Mouse (Mus musculus): Measurements from ENCODE around the gene Tmem253. TPM values are rescaled to one million over a fixed set of nuclear protein-coding genes. Genes with fewer than 3 reads are reported as not detected.

Gene Tmem253
- polyA plus RNA-seq, 1 experiment from 2014 or later, result 0.59 TPM

DNA sequence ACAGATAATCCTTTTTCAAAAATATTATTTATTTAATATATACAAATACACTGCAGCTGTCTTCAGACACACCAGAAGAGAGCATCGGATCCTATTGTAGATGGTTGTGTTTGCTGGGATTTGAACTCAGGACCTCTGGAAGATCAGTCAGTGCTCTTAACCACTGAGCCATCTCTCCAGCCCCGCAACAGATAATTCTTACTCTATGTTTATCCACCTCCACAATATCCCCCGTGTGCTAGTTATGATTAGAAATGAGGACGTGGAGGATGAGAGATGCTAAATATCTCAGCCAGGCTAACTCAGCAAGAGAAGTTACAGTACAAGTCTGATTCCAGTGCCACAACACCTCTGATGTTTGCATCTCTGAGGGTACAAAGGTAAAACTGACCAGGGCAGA, 21.0 kb upstream of the Tmem253 start:
- Histone ChIP-seq H3K27ac (no peak overlapping the region), H3K4me1 (peaks cover 4% of the 10 kb centered on the region), H3K4me3 (no peak overlapping the region), H3K9ac (no peak overlapping the region), H3K4me2 (replicated peaks) (no peak overlapping the region), H3K36me3 (peaks cover 92% of the 10 kb centered on the region), H3K27me3 (no peaks in the 10 kb centered on the region), H3K9me3 (replicated peaks) (no peaks in the 10 kb centered on the region)
- WGBS, result 85% methylated on average over 4 of the region's 4 CpGs
- no peak for ATAC-seq (ENCODE audit: low FRiP score)

DNA sequence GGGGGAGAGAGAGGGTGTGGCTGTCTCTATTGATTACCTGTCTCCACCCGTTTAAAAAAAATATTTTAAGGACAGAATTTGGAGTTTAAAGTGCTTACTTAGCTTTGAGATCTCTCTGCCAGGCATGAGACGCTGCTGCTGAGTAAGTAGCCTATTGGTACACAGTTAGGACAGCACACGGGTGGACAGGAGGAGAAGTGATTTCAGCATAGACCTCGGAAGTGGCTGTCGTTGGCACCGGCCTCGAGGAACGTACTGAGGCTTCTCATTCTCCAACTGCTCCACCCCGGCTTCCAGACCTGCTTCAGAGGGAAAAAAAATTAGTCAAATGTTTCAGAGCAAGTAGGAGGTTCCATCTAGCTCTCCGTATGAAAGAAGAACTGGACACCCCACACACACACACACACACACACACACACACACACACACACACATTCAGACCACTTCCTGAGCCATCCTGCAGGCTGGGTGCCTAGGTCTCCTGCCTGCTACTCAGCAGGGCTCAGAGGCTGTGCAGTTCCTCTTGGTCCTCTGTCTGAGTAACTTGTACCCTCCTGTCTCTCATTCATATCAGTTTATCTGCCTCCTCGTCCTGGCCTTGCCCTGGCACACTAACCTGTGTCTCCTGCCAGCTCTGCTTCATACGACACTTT, 20.1 kb upstream of the Tmem253 start:
- Histone ChIP-seq H3K36me3 (peaks cover 92% of the 10 kb centered on the region), H3K4me2 (replicated peaks) (no peak overlapping the region), H3K4me3 (no peak overlapping the region), H3K9ac (no peak overlapping the region), H3K27ac (no peak overlapping the region), H3K4me1 (no peaks in the 10 kb centered on the region), H3K27me3 (no peaks in the 10 kb centered on the region), H3K9me3 (replicated peaks) (no peaks in the 10 kb centered on the region)
- 87% methylated on average over 12 of the region's 12 CpGs for WGBS
- ATAC-seq (ENCODE audit: low FRiP score), result no peak

DNA sequence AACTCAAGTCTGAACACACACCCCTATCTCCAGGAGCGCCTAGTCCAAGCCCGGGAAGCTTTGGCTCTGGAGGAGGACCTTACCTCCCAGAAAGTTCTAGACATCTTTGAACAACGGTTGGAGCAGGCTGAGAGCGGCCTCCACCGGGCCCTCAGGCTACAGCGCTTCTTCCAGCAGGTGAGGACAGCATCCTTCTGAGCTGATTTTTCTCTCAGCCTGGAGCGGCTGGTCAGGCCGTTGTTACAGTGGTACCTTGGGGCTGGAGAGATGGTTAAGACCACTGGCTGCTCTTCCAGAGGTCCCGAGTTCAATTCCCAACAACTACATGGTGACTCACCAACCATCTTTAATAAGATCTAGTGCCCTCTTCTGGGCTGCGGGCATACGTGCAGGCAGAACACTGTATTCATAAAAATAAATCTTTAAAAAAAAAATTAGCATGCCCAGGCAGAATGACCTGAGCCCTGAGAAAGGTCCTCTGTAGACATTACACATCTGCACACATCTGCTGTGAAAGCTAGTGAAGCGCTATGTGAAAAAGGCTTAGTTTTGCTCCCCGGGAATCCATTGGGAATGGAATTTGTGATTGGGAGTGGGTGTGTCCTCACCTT, 19.1 kb upstream of the Tmem253 start:
- no peak overlapping the region for H3K4me2 ChIP-seq (replicated peaks)
- H3K4me3 ChIP-seq, result no peak overlapping the region
- H3K36me3 ChIP-seq, result peaks cover 90% of the 10 kb centered on the region
- ATAC-seq (ENCODE audit: low FRiP score), result no peak
- 92% methylated on average over 13 of the region's 13 CpGs for WGBS
- H3K4me1 ChIP-seq, result no peaks in the 10 kb centered on the region
- H3K27ac ChIP-seq, result no peak overlapping the region
- no peaks in the 10 kb centered on the region for H3K27me3 ChIP-seq
- no peak overlapping the region for H3K9ac ChIP-seq
- no peaks in the 10 kb centered on the region for H3K9me3 ChIP-seq (replicated peaks)

DNA sequence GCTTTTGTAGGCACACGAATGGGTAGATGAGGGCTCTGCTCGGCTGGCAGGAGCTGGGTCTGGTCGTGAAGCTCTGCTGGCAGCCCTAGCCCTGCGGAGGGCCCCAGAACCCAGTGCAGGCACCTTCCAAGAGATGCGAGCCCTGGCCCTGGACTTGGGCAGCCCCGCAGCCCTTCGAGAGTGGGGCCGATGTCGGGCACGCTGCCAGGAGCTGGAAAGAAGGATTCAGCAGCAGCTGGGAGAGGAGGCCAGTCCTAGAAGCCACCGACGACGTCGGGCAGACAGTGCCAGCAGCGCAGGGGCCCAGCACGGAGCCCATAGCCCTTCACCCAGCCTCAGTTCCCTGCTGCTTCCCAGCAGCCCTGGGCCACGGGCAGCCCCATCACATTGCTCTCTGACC, 18.6 kb upstream of the Tmem253 start:
- Histone ChIP-seq H3K9ac (no peak overlapping the region), H3K4me1 (no peaks in the 10 kb centered on the region), H3K4me2 (replicated peaks) (no peak overlapping the region), H3K27me3 (no peaks in the 10 kb centered on the region), H3K4me3 (no peak overlapping the region), H3K9me3 (replicated peaks) (no peaks in the 10 kb centered on the region), H3K27ac (no peak overlapping the region), H3K36me3 (peaks cover 86% of the 10 kb centered on the region)
- WGBS, result 74% methylated on average over 17 of the region's 17 CpGs
- ATAC-seq (ENCODE audit: low FRiP score), result no peak

DNA sequence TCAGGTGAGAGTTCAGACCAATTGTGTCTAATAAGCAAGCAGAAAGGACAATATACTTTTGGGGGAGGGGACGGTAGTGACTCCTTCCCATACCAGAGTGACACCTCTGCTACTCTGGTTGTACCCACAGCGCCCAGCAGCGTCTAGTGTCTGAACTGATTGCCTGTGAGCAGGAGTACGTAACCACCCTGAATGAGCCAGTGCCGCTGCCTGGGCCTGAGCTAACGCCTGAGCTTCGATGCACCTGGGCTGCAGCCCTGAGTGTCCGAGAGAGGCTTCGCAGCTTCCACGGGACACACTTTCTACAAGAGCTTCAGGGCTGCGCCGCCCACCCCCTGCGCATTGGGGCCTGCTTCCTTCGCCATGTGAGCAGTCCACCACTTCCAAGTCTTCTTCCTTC, 18.0 kb upstream of the Tmem253 start:
- H3K9ac ChIP-seq, result no peak overlapping the region
- no peak overlapping the region for H3K4me3 ChIP-seq
- no peaks in the 10 kb centered on the region for H3K9me3 ChIP-seq (replicated peaks)
- H3K4me1 ChIP-seq, result no peaks in the 10 kb centered on the region
- WGBS, result 92% methylated on average over 14 of the region's 14 CpGs
- H3K27me3 ChIP-seq, result no peaks in the 10 kb centered on the region
- no peak for ATAC-seq (ENCODE audit: low FRiP score)
- no peak overlapping the region for H3K4me2 ChIP-seq (replicated peaks)
- no peak overlapping the region for H3K27ac ChIP-seq
- peaks cover 86% of the 10 kb centered on the region for H3K36me3 ChIP-seq

DNA sequence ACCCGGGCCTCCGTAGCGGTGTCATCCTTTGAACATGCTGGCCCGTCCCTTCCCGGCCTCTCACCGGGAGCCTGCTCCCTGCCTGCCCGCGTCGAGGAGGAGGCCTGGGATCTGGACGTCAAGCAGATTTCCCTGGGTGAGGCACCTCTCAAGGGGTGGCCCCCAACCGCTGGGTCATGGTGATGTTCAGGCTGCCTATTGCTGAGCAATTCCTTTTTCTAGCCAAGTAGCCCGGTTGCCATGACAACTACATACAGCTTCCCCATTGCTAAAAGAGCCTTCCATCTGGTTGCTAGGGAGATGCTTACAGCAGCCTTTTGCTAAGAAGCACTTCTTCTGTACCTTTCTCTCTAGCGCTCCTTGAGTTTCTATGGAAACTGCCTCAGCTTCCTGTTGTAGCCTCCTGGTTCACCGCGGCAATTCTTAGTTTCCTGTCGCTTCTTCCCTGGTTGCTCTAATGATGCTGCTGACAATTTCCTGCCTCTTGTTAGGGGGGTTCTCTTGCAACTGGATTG, 11.4 kb upstream of the Tmem253 start:
- peaks cover 47% of the 10 kb centered on the region for H3K4me1 ChIP-seq
- H3K9ac ChIP-seq, result 0 out of 2 replicates have a peak overlapping the region, but pooled peaks have one; percentile 29

DNA sequence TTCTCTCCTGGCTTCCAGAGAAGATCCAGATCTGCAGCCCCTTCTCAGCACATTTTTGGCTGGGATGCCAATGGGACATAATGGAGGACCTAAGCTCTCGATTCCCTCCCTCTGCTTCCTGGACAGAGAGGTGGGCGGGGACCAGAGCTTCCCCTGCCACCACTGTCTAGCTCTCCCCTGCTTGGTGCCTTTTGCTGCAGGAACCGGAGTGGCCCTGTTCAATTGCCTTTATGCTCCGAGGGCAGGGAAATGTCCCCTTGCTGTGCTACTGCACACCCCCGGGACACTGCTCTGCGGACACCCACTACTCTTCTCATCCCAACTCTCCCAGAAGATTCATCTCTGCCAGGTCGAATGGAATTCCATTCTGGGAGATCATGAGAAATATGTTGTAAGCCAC, 10.3 kb upstream of the Tmem253 start:
- no peaks in the 10 kb centered on the region for H3K27me3 ChIP-seq
- WGBS, result 67% methylated on average over 7 of the region's 7 CpGs
- H3K9ac ChIP-seq, result no peak overlapping the region
- peak overlapping the region; percentile 83 for H3K27ac ChIP-seq
- H3K36me3 ChIP-seq, result peaks cover 73% of the 10 kb centered on the region
- no peaks in the 10 kb centered on the region for H3K9me3 ChIP-seq (replicated peaks)
- H3K4me2 ChIP-seq (replicated peaks), result no peak overlapping the region
- peaks cover 58% of the 10 kb centered on the region for H3K4me1 ChIP-seq
- H3K4me3 ChIP-seq, result no peak overlapping the region
- ATAC-seq (ENCODE audit: low FRiP score), result no peak

More for the DNA sequence above, 11.4 kb upstream of the Tmem253 start:
- WGBS, result 17% methylated on average over 16 of the region's 16 CpGs
- peak overlapping the region; percentile 43 for H3K4me2 ChIP-seq (replicated peaks)
- H3K27me3 ChIP-seq, result no peaks in the 10 kb centered on the region
- H3K4me3 ChIP-seq, result peak overlapping the region; percentile 7; the same call in 1 of the 2 replicates
- peak; percentile 77 for ATAC-seq (ENCODE audit: low FRiP score)
- peaks cover 77% of the 10 kb centered on the region for H3K36me3 ChIP-seq
- peak overlapping the region; percentile 83 for H3K27ac ChIP-seq
- no peaks in the 10 kb centered on the region for H3K9me3 ChIP-seq (replicated peaks)

DNA sequence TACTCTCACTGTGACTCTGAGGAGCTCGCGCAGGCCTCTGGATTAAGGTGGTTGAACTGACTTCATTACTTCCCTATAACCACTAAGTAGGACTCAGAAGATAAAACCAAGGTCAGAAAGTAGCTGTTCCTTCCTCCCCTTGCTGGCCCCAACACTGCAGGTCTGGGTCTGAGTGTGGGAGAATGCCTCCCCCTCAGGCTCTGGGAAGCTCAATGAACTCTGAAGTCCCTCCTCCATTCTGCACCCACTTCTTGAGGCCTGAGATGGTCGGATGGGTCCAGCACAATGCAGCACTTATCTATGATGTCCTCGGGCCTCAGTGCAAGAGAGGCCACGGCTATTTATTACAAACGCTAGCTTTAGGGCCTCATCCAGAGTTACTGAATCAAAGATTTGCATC, 9.8 kb upstream of the Tmem253 start:
- H3K27me3 ChIP-seq, result no peaks in the 10 kb centered on the region
- WGBS, result 83% methylated on average over 6 of the region's 6 CpGs
- H3K9me3 ChIP-seq (replicated peaks), result no peaks in the 10 kb centered on the region
- H3K4me2 ChIP-seq (replicated peaks), result no peak overlapping the region
- peaks cover 68% of the 10 kb centered on the region for H3K36me3 ChIP-seq
- no peak for ATAC-seq (ENCODE audit: low FRiP score)
- H3K4me3 ChIP-seq, result no peak overlapping the region
- peaks cover 60% of the 10 kb centered on the region for H3K4me1 ChIP-seq
- H3K9ac ChIP-seq, result no peak overlapping the region
- 0 out of 2 replicates have a peak overlapping the region, but pooled peaks have one; percentile 83 for H3K27ac ChIP-seq

DNA sequence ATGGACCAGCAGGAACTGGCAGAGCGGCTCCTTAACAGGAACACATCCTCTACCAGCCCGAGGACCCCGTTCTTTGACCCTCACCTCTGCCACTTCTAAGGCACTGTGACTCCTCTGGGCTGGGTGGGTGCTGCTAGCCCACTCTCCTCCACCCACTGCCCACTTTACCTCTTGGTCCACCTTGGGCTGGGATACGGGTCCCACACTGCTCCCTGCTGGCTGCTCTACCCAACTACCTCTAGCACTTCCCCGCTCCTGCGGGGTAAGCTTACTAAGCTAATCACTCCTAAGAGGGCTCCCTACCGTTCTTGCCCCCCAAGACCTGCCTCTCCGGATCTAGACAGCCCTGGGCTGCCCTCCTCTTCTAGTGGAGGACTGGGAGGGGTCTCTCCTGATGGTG, 9.2 kb upstream of the Tmem253 start:
- Histone ChIP-seq H3K4me2 (replicated peaks) (no peak overlapping the region), H3K4me1 (peaks cover 65% of the 10 kb centered on the region), H3K9me3 (replicated peaks) (no peaks in the 10 kb centered on the region), H3K27me3 (no peaks in the 10 kb centered on the region), H3K9ac (0 out of 2 replicates have a peak overlapping the region, but pooled peaks have one; percentile 0), H3K27ac (no peak overlapping the region; the same call in 1 of the 2 replicates), H3K36me3 (peaks cover 64% of the 10 kb centered on the region), H3K4me3 (no peak overlapping the region)
- 74% methylated on average over 8 of the region's 8 CpGs for WGBS
- no peak for ATAC-seq (ENCODE audit: low FRiP score)

DNA sequence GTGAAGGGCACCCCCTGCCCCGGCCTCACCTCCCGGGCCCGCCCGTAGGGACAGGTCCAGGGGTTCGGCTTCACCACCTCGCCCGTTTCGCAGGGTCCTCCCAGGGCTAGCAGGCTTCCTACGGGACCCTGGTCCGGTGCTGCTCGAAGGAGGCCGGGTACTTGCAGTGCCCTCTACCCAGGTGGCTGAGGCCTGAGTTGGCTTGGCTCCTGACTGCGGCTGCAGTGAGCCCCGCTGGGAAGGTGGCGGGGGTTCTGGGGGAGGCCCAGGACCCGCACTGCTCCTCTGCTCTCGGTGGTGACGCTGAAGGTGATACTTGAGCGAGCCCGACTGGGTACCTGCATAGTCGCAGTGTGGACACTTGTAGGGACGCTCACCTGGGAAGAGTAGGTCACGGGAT, 8.7 kb upstream of the Tmem253 start:
- Histone ChIP-seq H3K27me3 (no peaks in the 10 kb centered on the region), H3K9ac (no peak overlapping the region), H3K4me3 (no peak overlapping the region), H3K9me3 (replicated peaks) (no peaks in the 10 kb centered on the region), H3K4me1 (peaks cover 70% of the 10 kb centered on the region), H3K27ac (no peak overlapping the region; the same call in 1 of the 2 replicates), H3K36me3 (peaks cover 63% of the 10 kb centered on the region), H3K4me2 (replicated peaks) (no peak overlapping the region)
- no peak for ATAC-seq (ENCODE audit: low FRiP score)
- WGBS, result 93% methylated on average over 23 of the region's 23 CpGs

DNA sequence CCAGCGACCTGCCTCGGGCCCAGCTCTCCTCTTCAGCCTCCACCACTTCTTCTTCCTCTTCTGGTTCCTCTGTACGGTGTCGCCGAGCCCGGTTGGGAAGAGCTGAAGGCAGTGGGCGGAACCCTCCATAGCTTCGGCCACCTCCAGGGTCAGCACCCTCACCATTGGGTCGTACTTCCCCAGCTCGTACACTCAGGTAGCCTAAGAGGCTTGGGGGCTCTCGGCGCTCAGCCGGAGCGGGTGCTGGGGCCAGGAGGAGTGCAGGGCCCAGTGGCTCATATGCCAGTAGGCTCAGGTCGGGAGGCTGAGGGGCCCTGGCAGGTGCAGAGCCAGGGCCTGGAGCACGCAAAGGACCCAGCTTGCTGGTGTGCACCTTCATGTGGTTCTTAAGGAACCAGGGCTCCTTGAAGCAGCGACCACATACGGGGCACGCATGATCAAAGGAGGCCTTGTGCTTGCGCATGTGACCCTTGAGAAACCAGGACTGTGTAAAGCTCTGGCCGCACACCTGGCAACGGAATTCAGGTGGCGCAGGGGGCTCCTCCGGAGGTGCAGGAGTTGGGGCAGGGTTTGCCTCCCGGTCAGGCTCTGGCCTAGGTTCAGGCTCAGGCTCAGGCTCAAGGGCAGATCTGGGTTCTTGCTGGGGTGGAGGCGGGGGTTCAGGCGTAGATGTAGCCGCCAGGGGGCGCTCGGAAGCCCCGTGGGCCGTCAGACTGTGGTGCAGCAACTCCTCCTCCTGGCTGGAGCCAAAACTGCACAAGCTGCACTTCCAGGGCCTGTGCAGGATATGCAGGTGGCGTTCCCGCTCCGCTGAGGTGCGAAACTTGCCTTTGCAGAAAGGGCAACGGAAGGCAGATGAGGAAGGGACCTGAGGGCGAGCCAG, 6.9 kb upstream of the Tmem253 start:
- Histone ChIP-seq H3K27me3 (no peaks in the 10 kb centered on the region), H3K27ac (peak overlapping the region; percentile 79), H3K4me1 (peaks cover 81% of the 10 kb centered on the region), H3K4me2 (replicated peaks) (peak overlapping the region; percentile 66), H3K4me3 (peak overlapping the region; percentile 35), H3K9me3 (replicated peaks) (no peaks in the 10 kb centered on the region), H3K9ac (peak overlapping the region; percentile 63), H3K36me3 (peaks cover 47% of the 10 kb centered on the region)
- peak; percentile 9; the same call in 1 of the 2 replicates for ATAC-seq (ENCODE audit: low FRiP score)
- 53% methylated on average over 38 of the region's 38 CpGs for WGBS

DNA sequence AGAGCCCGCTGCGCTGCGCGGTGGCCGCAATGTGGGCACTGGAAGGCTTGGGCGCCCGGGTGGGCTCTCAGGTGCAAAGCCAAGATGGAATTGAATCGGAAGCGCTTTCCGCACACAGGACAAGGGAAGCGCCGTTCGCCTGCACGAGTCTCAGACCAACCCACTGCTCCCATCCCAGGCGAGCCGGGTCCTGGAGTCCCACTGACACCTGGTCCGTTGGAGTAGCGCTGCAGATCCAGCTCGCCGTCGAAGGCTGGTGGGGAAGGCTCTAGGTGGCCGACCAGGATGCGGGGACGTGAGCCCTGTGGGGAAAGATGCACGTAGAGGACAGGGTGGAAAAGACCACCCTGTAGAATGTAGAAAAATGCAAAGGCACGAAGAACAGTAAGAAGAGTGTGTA, 6.1 kb upstream of the Tmem253 start:
- no peak for ATAC-seq (ENCODE audit: low FRiP score)
- H3K9me3 ChIP-seq (replicated peaks), result no peaks in the 10 kb centered on the region
- peak overlapping the region; percentile 66 for H3K4me2 ChIP-seq (replicated peaks)
- peak overlapping the region; percentile 35 for H3K4me3 ChIP-seq
- H3K36me3 ChIP-seq, result peaks cover 46% of the 10 kb centered on the region
- WGBS, result 27% methylated on average over 26 of the region's 26 CpGs
- peak overlapping the region; percentile 63 for H3K9ac ChIP-seq
- H3K27ac ChIP-seq, result peak overlapping the region; percentile 79
- H3K4me1 ChIP-seq, result peaks cover 73% of the 10 kb centered on the region
- H3K27me3 ChIP-seq, result no peaks in the 10 kb centered on the region
